Mouse (Mus musculus) hindlimb bud, embryonic 11.5 days (tissue): Measurements from ENCODE around the gene Atraid.

Source experiments
- DNase-seq: peaks from one replicate; pipeline ENCODE4 v3.0.0-alpha.2; 2012; ENCODE audit warnings: low read depth, low spot score; ENCODE audit errors: extremely low spot score

Gene Atraid

GRCm38 (mm10) chr5:31094100-31094798, 46.1 kb downstream of the Atraid start:
- no peak for DNase-seq

- DNase-seq: no peak
These were observed 46.9 kb downstream of the Atraid start for GRCm38 (mm10) chr5:31094799-31095691.

GRCm38 (mm10) chr5:31095711-31096480, 47.8 kb downstream of the Atraid start:
- no peak for DNase-seq
